Mouse (Mus musculus): ENCODE results near the gene Npm3. TPM values are rescaled to one million over a fixed set of nuclear protein-coding genes. Genes with fewer than 3 reads are reported as not detected.

Gene Npm3
- polyA plus RNA-seq, 1 experiment from 2014 or later = 6.9 TPM

- Histone ChIP-seq H3K27me3 (replicated peaks) (peaks cover 47% of the 10 kb centered on the region), H3K4me1 (peaks cover 26% of the 10 kb centered on the region), H3K27ac (no peak overlapping the region), H3K36me3 (replicated peaks) (peaks cover 16% of the 10 kb centered on the region), H3K9ac (peak overlapping the region; percentile 69; the same call in 1 of the 2 replicates), H3K4me2 (peak overlapping the region; percentile 96), H3K4me3 (peak overlapping the region; percentile 79; the same call in 1 of the 2 replicates), H3K9me3 (no peaks in the 10 kb centered on the region)
- 0 out of 2 replicates have a peak, but pooled peaks have one; percentile 12 for ATAC-seq (replicated peaks)
- 55% methylated on average over 9 of the region's 9 CpGs for WGBS
Measured at GRCm38 (mm10) chr19:45748206-45748605, 1.2 kb downstream of the Npm3 start.

- 36% methylated on average over 11 of the region's 11 CpGs for WGBS
- Histone ChIP-seq H3K4me3 (no peak overlapping the region), H3K27me3 (replicated peaks) (peaks cover 53% of the 10 kb centered on the region), H3K4me1 (peaks cover 35% of the 10 kb centered on the region), H3K4me2 (no peak overlapping the region), H3K9me3 (no peaks in the 10 kb centered on the region), H3K9ac (no peak overlapping the region), H3K36me3 (replicated peaks) (peaks cover 9% of the 10 kb centered on the region), H3K27ac (no peak overlapping the region)
- ATAC-seq (replicated peaks) = no peak
Measured at GRCm38 (mm10) chr19:45747028-45747867, 2.1 kb downstream of the Npm3 start.

GRCm38 (mm10) chr19:45746153-45747020, 3.0 kb downstream of the Npm3 start:
- Histone ChIP-seq H3K27ac (no peak overlapping the region), H3K9ac (no peak overlapping the region), H3K36me3 (replicated peaks) (peaks cover 3% of the 10 kb centered on the region; the same call in 1 of the 2 replicates), H3K9me3 (no peaks in the 10 kb centered on the region), H3K4me3 (no peak overlapping the region), H3K4me2 (no peak overlapping the region), H3K27me3 (replicated peaks) (peaks cover 62% of the 10 kb centered on the region), H3K4me1 (peaks cover 44% of the 10 kb centered on the region)
- WGBS = 8% methylated on average over 29 of the region's 29 CpGs
- ATAC-seq (replicated peaks) = no peak

- Histone ChIP-seq H3K27ac (no peak overlapping the region), H3K4me3 (no peak overlapping the region)
- no peak for ATAC-seq (replicated peaks)
Measured at GRCm38 (mm10) chr19:45745344-45746152, 3.8 kb downstream of the Npm3 start.

GRCm38 (mm10) chr19:45743619-45744018, 5.8 kb downstream of the Npm3 start:
- 19% methylated on average over 7 of the region's 7 CpGs for WGBS
- peaks cover 40% of the 10 kb centered on the region for H3K4me1 ChIP-seq
- no peak overlapping the region for H3K27ac ChIP-seq
- no peaks in the 10 kb centered on the region for H3K36me3 ChIP-seq (replicated peaks)
- peaks cover 87% of the 10 kb centered on the region for H3K27me3 ChIP-seq (replicated peaks)
- no peak for ATAC-seq (replicated peaks)
- no peak overlapping the region for H3K4me3 ChIP-seq
- H3K4me2 ChIP-seq = no peak overlapping the region
- H3K9me3 ChIP-seq = no peaks in the 10 kb centered on the region
- no peak overlapping the region for H3K9ac ChIP-seq

More at GRCm38 (mm10) chr19:45745344-45746152, 3.8 kb downstream of the Npm3 start:
- no peak overlapping the region for H3K9ac ChIP-seq
- no peaks in the 10 kb centered on the region for H3K9me3 ChIP-seq
- 3% methylated on average over 32 of the region's 32 CpGs for WGBS
- no peaks in the 10 kb centered on the region; the same call in 1 of the 2 replicates for H3K36me3 ChIP-seq (replicated peaks)
- peaks cover 70% of the 10 kb centered on the region for H3K27me3 ChIP-seq (replicated peaks)
- H3K4me2 ChIP-seq = no peak overlapping the region
- peaks cover 47% of the 10 kb centered on the region for H3K4me1 ChIP-seq

GRCm38 (mm10) chr19:45742984-45743575, 6.3 kb downstream of the Npm3 start:
- Histone ChIP-seq H3K9me3 (no peaks in the 10 kb centered on the region), H3K4me1 (peaks cover 34% of the 10 kb centered on the region), H3K36me3 (replicated peaks) (no peaks in the 10 kb centered on the region), H3K4me2 (peak overlapping the region; percentile 56), H3K27ac (no peak overlapping the region), H3K9ac (no peak overlapping the region), H3K27me3 (replicated peaks) (peaks cover 86% of the 10 kb centered on the region), H3K4me3 (peak overlapping the region; percentile 33)
- no peak for ATAC-seq (replicated peaks)
- WGBS = under 1% methylated on average over 17 of the region's 44 CpGs

GRCm38 (mm10) chr19:45742218-45742983, 7.0 kb downstream of the Npm3 start, which contains the start of gene Fgf8:
Gene Fgf8, minus strand, starts transcription at chr19:45742915.
- Histone ChIP-seq H3K4me3 (peak within 1 kb of the TSS; percentile 33), H3K27me3 (replicated peaks) (peaks cover 92% of the 10 kb centered on the region), H3K4me1 (peaks cover 39% of the 10 kb centered on the region), H3K36me3 (replicated peaks) (no peaks in the 10 kb centered on the region), H3K27ac (no peak within 1 kb of the TSS), H3K4me2 (peak within 1 kb of the TSS; percentile 56), H3K9ac (no peak within 1 kb of the TSS), H3K9me3 (no peaks in the 10 kb centered on the region)
- no peak for ATAC-seq (replicated peaks)
- WGBS = under 1% methylated on average over 52 of the region's 68 CpGs

- no peaks in the 10 kb centered on the region for H3K36me3 ChIP-seq (replicated peaks)
- H3K27me3 ChIP-seq (replicated peaks) = peaks cover 94% of the 10 kb centered on the region
- H3K4me3 ChIP-seq = peak overlapping the region; percentile 33; the same call in 1 of the 2 replicates
- peak overlapping the region; percentile 17; the same call in 1 of the 2 replicates for H3K4me2 ChIP-seq
- H3K27ac ChIP-seq = no peak overlapping the region
- under 1% methylated on average over 45 of the region's 45 CpGs for WGBS
- H3K4me1 ChIP-seq = peaks cover 43% of the 10 kb centered on the region
- no peak for ATAC-seq (replicated peaks)
- no peak overlapping the region for H3K9ac ChIP-seq
- H3K9me3 ChIP-seq = no peaks in the 10 kb centered on the region
Measured at GRCm38 (mm10) chr19:45741431-45742217, 7.8 kb downstream of the Npm3 start.

- Histone ChIP-seq H3K4me3 (no peak overlapping the region), H3K9ac (no peak overlapping the region), H3K4me1 (peaks cover 43% of the 10 kb centered on the region), H3K4me2 (no peak overlapping the region), H3K36me3 (replicated peaks) (no peaks in the 10 kb centered on the region), H3K9me3 (no peaks in the 10 kb centered on the region), H3K27me3 (replicated peaks) (peaks cover 94% of the 10 kb centered on the region), H3K27ac (no peak overlapping the region)
- WGBS = 4% methylated on average over 7 of the region's 7 CpGs
- no peak for ATAC-seq (replicated peaks)
Measured at GRCm38 (mm10) chr19:45740817-45741216, 8.6 kb downstream of the Npm3 start.

GRCm38 (mm10) chr19:45740233-45740632, 9.2 kb downstream of the Npm3 start:
- H3K4me2 ChIP-seq = no peak overlapping the region
- no peak overlapping the region for H3K9ac ChIP-seq
- WGBS = 2% methylated on average over 13 of the region's 13 CpGs
- peaks cover 94% of the 10 kb centered on the region for H3K27me3 ChIP-seq (replicated peaks)
- no peaks in the 10 kb centered on the region for H3K36me3 ChIP-seq (replicated peaks)
- ATAC-seq (replicated peaks) = no peak
- no peaks in the 10 kb centered on the region for H3K9me3 ChIP-seq
- no peak overlapping the region for H3K4me3 ChIP-seq
- H3K4me1 ChIP-seq = peaks cover 39% of the 10 kb centered on the region
- H3K27ac ChIP-seq = no peak overlapping the region

Measured in midbrain, embryonic 15.5 days (tissue).